Mouse (Mus musculus): Measurements from ENCODE around the gene Egfl7. TPM values are rescaled to one million over a fixed set of nuclear protein-coding genes. Genes with fewer than 3 reads are reported as not detected.
A peak's percentile ranks its signal among the peaks of the same experiment; 100 is the strongest.

The Egfl7 gene
- polyA plus RNA-seq (2016; fragmentation: Nextera tagmentation; extraction: Ambion mirVana): 68.5 and 85.7 TPM in 2 replicates

DNA sequence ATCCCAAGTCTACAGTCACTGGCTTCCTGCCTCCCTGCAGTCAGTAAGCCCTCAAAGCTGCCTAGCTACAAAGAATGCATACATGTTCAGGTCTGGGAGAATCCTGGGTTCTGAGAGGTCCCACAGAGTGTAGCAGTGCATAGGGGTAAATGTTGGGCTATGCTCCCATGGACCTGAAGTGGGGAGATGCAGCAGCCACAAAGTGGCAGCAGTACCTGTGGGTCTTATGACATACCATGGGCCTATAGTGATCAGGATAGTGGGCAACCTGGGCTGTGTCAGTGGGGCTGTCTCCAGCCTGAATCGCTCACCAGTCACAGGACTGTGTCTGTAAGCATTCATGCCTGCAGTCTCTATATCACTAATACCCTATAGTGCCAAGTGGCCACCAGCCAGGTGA lies at the start of gene Egfl7:
TSS of gene Egfl7 (plus strand) at position 301 of the 400 bp plus-strand sequence.
- no peaks in the 10 kb centered on the region for H3K9me3 ChIP-seq (replicated peaks)
- 96% methylated on average over 1 of the region's 1 CpGs for WGBS
- H3K27me3 ChIP-seq (ENCODE audit: low read depth, poor library complexity, severe bottlenecking): no peaks in the 10 kb centered on the region
- peaks cover 28% of the 10 kb centered on the region for H3K4me1 ChIP-seq
- no peak within 1 kb of the TSS for H3K4me3 ChIP-seq
- no peak for DNase-seq (ENCODE audit: low spot score)
- H3K27ac ChIP-seq (replicated peaks): peak within 1 kb of the TSS; percentile 75
- H3K36me3 ChIP-seq: no peaks in the 10 kb centered on the region

DNA sequence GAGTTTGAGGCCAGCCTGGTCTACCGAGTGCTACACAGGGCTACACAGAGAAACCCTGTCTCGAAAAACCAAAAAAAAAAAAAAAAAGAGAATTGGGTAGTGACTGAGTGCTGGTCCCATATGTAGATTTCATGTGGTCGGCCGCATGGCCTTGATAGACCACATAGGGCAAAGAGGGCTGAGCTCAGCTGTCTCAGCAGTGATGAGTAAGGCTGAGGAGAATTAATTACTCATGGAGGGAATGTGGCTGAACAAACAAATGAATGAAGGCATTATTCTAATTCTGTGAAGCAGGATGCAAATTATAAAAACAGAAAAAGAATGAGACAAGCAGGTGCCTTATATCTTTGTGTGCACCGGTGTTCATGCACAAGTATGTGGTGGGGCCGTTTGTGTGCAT lies 48.0 kb upstream of the Egfl7 start:
- 88% methylated on average over 6 of the region's 6 CpGs for WGBS
- H3K27ac ChIP-seq (replicated peaks): no peak overlapping the region
- H3K9me3 ChIP-seq (replicated peaks): no peaks in the 10 kb centered on the region
- H3K36me3 ChIP-seq: no peaks in the 10 kb centered on the region
- no peak overlapping the region for H3K4me3 ChIP-seq
- H3K27me3 ChIP-seq (ENCODE audit: low read depth, poor library complexity, severe bottlenecking): no peaks in the 10 kb centered on the region
- DNase-seq (ENCODE audit: low spot score): no peak
- H3K4me1 ChIP-seq: peaks cover 47% of the 10 kb centered on the region

DNA sequence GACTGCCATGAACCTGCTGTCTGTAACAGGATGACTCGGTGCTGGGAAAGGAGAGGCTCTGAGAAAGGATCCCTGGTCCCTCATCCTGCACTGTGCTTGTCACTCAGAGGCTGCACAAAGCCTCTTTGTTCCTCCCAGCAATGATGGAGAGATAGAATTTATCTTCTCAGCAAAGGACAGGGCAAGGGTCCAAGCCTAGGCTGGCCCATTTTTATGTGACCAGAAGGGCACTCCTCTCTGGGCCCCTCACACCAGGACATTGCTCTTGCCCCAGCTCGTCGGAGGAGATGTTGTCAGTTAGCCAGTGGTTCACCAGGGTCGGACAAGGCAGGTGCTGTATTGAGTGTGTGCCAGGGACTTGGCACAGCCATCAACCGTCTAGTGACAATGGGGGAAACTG lies 46.6 kb upstream of the Egfl7 start:
- no peaks in the 10 kb centered on the region for H3K36me3 ChIP-seq
- H3K4me3 ChIP-seq: no peak overlapping the region
- no peaks in the 10 kb centered on the region for H3K9me3 ChIP-seq (replicated peaks)
- peak overlapping the region; percentile 82 for H3K27ac ChIP-seq (replicated peaks)
- DNase-seq (ENCODE audit: low spot score): no peak
- 58% methylated on average over 5 of the region's 5 CpGs for WGBS
- no peaks in the 10 kb centered on the region for H3K27me3 ChIP-seq (ENCODE audit: low read depth, poor library complexity, severe bottlenecking)
- peaks cover 52% of the 10 kb centered on the region for H3K4me1 ChIP-seq

DNA sequence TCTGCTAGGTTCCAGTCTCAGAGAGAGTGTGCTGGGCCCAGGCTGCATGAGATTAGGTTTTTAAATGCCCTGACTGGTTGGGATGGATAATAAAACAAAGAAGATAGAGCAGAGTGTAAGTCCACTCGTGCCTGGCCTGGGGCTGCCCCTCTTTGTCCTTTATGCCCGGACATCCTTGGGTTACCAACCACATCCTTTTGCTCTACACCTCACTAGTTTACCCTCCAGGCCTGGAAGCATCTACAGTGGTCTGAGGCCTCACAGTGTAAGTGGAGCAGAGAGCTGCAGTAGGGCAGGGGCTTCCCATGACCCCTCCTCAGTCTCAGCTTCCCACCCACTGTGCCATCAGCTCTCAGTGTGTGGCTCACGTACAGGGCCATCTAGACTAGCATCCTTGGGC lies 45.7 kb upstream of the Egfl7 start:
- H3K27me3 ChIP-seq (ENCODE audit: low read depth, poor library complexity, severe bottlenecking): no peaks in the 10 kb centered on the region
- no peaks in the 10 kb centered on the region for H3K9me3 ChIP-seq (replicated peaks)
- H3K4me1 ChIP-seq: peaks cover 60% of the 10 kb centered on the region
- no peak for DNase-seq (ENCODE audit: low spot score)
- H3K4me3 ChIP-seq: no peak overlapping the region
- 72% methylated on average over 3 of the region's 3 CpGs for WGBS
- peak overlapping the region; percentile 82 for H3K27ac ChIP-seq (replicated peaks)
- H3K36me3 ChIP-seq: no peaks in the 10 kb centered on the region

DNA sequence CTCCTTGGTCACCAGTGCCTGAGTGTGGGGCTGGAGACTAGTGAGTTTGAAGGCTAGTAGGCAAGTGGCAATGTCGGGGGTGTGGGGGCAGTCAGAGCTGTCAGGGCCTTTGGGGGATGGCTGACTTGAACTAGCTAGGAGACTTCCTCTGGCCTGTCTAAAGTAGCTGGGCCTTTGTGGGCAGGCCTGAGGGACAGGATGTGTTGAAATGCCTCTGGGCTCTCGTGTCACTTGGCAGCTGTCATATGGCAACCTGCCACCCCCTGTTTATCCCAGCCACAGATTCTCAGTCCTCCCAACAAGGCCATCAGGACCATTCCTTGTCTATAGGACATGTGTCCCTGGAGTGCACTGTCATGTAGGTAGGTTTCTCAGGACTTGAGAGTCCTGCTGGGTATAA lies 45.2 kb upstream of the Egfl7 start:
- H3K9me3 ChIP-seq (replicated peaks): no peaks in the 10 kb centered on the region
- peak overlapping the region; percentile 82 for H3K27ac ChIP-seq (replicated peaks)
- no peak for DNase-seq (ENCODE audit: low spot score)
- no peaks in the 10 kb centered on the region; the same call in 1 of the 2 replicates for H3K27me3 ChIP-seq (ENCODE audit: low read depth, poor library complexity, severe bottlenecking)
- peaks cover 65% of the 10 kb centered on the region for H3K4me1 ChIP-seq
- 83% methylated on average over 2 of the region's 2 CpGs for WGBS
- no peak overlapping the region for H3K4me3 ChIP-seq
- no peaks in the 10 kb centered on the region for H3K36me3 ChIP-seq

DNA sequence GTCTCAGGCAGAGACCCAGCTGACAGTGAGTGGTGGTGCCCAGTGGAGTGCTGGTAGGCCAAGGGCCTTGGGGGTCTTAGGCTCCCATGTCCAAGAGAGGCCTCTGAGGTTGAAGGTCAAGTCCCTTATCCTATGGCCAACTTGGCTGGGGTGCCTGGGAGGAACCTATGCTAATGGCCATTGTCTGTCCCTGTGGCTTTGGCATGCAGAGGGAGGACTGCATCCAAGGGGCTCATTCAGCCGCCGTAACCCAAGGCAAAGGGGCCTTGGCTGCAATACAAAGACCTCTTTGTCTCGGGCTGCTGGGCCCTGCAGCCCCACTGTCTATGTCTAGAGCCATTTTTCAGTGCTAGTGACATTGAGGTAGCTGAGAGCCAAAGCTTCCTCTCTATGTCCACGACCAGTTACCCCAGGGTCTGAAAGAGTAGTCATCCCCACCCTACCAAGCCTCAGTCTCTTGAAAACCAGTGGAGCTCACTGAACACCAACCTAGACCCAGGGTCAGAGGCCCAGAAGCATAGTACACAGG lies 44.2 kb upstream of the Egfl7 start:
- H3K27me3 ChIP-seq (ENCODE audit: low read depth, poor library complexity, severe bottlenecking): no peaks in the 10 kb centered on the region; the same call in 1 of the 2 replicates
- H3K9me3 ChIP-seq (replicated peaks): no peaks in the 10 kb centered on the region
- peaks cover 71% of the 10 kb centered on the region for H3K4me1 ChIP-seq
- H3K27ac ChIP-seq (replicated peaks): peak overlapping the region; percentile 82
- WGBS: 32% methylated on average over 4 of the region's 4 CpGs
- no peaks in the 10 kb centered on the region for H3K36me3 ChIP-seq
- H3K4me3 ChIP-seq: peak overlapping the region; percentile 16
- peak; percentile 68 for DNase-seq (ENCODE audit: low spot score)

DNA sequence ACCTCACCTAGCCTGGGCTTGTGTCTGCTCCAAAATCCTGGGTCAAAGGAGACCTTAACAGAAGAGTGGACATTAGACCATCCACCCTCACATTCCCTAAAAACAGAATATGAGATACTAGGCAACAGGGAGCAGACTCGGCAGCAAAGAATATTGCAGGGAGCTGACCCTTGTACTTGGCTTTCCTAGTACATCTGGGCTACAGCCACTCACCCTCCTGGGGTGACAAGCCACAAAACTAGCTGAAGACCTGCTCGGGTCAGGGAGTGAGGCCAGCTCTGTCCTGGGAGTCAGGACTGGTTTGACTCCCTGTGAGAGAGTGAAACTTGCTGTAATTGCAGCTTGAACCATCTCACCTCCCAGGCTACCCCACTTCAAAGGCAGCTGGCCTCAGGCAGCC lies 40.3 kb upstream of the Egfl7 start:
- H3K36me3 ChIP-seq: no peaks in the 10 kb centered on the region
- H3K27me3 ChIP-seq (ENCODE audit: low read depth, poor library complexity, severe bottlenecking): no peaks in the 10 kb centered on the region; the same call in 1 of the 2 replicates
- H3K9me3 ChIP-seq (replicated peaks): no peaks in the 10 kb centered on the region
- H3K4me1 ChIP-seq: peaks cover 71% of the 10 kb centered on the region
- peak overlapping the region; percentile 6; the same call in 1 of the 2 replicates for H3K27ac ChIP-seq (replicated peaks)
- 71% methylated on average over 2 of the region's 2 CpGs for WGBS
- H3K4me3 ChIP-seq: no peak overlapping the region
- no peak for DNase-seq (ENCODE audit: low spot score)

DNA sequence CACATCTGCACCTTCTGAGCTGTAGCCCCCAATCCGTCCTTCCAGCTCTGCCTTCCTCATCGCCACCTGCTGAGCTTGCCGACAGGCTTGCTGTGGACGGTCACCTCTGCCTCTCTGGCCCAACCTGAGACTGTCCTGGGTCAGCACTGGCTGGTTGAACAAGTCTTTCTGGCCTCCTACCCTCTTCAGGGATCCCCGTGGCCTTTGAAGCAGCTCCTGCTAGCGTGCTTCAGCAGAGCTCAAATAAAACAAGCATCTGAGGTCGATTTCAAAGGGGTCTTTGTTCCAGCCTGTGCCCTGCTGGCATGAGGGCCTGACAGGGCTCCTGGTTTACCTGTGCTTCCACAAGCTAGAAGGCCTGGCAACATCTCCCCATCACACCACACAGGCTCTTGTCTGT lies 39.1 kb upstream of the Egfl7 start:
- H3K27ac ChIP-seq (replicated peaks): peak overlapping the region; percentile 74
- DNase-seq (ENCODE audit: low spot score): no peak
- 27% methylated on average over 7 of the region's 7 CpGs for WGBS
- peaks cover 59% of the 10 kb centered on the region for H3K4me1 ChIP-seq
- no peaks in the 10 kb centered on the region for H3K9me3 ChIP-seq (replicated peaks)
- no peaks in the 10 kb centered on the region; the same call in 1 of the 2 replicates for H3K27me3 ChIP-seq (ENCODE audit: low read depth, poor library complexity, severe bottlenecking)
- no peaks in the 10 kb centered on the region for H3K36me3 ChIP-seq
- H3K4me3 ChIP-seq: no peak overlapping the region

DNA sequence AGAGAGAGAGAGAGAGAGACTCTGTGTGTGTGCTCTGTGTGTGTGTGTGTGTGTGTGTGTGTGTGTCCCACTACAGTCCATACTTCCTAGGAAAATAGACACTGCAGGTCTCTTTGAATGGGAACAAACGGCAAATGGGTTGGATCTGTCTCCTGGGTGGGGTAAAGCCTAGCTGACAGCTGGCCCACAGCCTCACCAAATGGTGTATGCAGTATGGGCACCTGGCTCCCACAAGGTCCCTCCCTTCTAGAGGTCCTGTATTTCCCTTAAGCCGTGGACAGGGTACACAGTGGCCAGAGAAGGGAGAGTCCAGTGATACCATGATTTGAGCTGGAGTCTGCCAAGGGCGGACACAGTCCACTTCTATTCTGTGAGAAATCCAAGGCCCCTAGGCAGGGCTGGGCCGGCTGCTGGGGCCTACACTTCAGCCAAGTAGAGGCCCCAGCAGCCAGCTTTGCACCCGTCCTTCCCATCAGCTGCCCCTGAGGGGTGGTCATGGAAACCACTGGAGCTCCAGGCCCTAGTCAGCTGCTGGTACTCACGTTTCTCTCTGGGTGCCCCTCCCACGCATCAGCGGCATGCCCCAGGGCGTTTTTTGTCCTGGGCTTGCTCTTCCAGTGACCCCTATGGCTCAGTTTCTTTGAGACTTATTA lies 38.4 kb upstream of the Egfl7 start:
- peak overlapping the region; percentile 77 for H3K27ac ChIP-seq (replicated peaks)
- peaks cover 56% of the 10 kb centered on the region for H3K4me1 ChIP-seq

DNA sequence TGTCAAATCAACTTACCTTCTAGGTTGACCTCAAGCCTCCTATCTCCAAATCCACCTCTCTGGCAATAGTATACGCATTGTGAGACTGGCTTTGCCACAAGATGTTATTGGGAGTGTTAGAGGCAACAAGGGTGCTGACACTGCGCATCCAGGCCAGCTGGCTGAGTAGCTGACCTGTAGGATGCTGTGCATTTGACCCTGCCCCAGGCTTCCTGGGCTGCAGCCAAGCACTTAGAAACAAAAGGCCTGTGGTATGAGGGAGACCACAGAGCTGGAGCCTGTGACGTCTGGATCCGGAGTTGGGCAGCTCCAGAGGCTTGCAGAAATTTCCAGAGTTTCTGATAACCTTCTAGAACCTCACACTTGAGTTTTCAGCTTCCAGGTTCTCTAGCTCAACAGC lies 36.7 kb upstream of the Egfl7 start:
- no peak for DNase-seq (ENCODE audit: low spot score)
- no peak overlapping the region for H3K27ac ChIP-seq (replicated peaks)
- peaks cover 60% of the 10 kb centered on the region for H3K4me1 ChIP-seq
- no peaks in the 10 kb centered on the region for H3K36me3 ChIP-seq
- no peaks in the 10 kb centered on the region for H3K9me3 ChIP-seq (replicated peaks)
- whole genome bisulfite sequencing: 86% methylated on average over 4 of the region's 4 CpGs
- H3K4me3 ChIP-seq: no peak overlapping the region
- H3K27me3 ChIP-seq (ENCODE audit: low read depth, poor library complexity, severe bottlenecking): no peaks in the 10 kb centered on the region; the same call in 1 of the 2 replicates

More for the DNA sequence above, 38.4 kb upstream of the Egfl7 start:
- no peak for DNase-seq (ENCODE audit: low spot score)
- no peaks in the 10 kb centered on the region; the same call in 1 of the 2 replicates for H3K27me3 ChIP-seq (ENCODE audit: low read depth, poor library complexity, severe bottlenecking)
- H3K4me3 ChIP-seq: no peak overlapping the region
- no peaks in the 10 kb centered on the region for H3K9me3 ChIP-seq (replicated peaks)
- H3K36me3 ChIP-seq: no peaks in the 10 kb centered on the region
- WGBS: 41% methylated on average over 9 of the region's 9 CpGs

DNA sequence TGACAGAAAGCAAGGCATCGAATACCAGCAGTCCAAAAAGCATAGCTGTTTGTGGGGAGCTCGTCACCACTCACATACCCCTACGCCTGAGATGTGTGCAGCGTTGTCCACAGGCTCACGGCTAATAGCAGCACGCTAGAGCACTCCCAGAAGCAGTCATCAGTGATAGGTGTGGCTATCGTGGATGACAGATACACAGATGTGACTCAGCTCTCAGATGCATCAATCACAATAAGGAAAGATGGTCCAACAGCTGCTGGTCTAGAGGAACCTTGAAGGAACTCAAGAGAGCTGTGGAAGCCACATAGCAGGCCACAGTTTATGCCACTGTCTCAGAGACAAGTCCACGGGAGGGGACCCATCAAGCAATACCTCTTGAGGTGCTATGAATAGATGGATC lies 36.0 kb upstream of the Egfl7 start:
- H3K4me1 ChIP-seq: peaks cover 54% of the 10 kb centered on the region

DNA sequence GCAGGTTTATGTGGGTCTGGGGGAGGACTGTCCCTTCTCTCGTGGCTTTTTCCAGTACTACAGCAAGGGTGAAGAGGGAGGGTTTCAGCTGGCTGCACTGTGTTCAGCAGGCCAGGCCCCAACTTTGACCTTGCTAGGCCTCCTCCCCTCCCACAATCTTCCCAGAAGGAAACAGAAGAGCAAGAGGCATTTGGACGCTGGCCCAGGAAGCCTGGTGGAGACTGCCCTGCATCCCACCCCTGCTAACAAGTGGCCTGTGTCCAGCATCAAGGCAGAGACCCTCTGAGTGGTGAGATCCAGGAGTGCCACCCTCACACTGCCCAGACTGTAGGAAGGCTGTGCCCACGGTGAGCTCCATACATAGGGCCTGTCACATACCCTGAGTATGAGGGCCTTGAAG lies 35.5 kb upstream of the Egfl7 start:
- no peaks in the 10 kb centered on the region for H3K36me3 ChIP-seq
- no peaks in the 10 kb centered on the region for H3K9me3 ChIP-seq (replicated peaks)
- no peak for DNase-seq (ENCODE audit: low spot score)
- H3K27ac ChIP-seq (replicated peaks): peak overlapping the region; percentile 33
- no peak overlapping the region for H3K4me3 ChIP-seq
- H3K27me3 ChIP-seq (ENCODE audit: low read depth, poor library complexity, severe bottlenecking): no peaks in the 10 kb centered on the region; the same call in 1 of the 2 replicates
- H3K4me1 ChIP-seq: peaks cover 50% of the 10 kb centered on the region
- 70% methylated on average over 3 of the region's 3 CpGs for WGBS

More for the DNA sequence above, 36.0 kb upstream of the Egfl7 start:
- no peaks in the 10 kb centered on the region for H3K36me3 ChIP-seq
- 95% methylated on average over 8 of the region's 8 CpGs for WGBS
- no peak for DNase-seq (ENCODE audit: low spot score)
- H3K27ac ChIP-seq (replicated peaks): no peak overlapping the region
- no peaks in the 10 kb centered on the region; the same call in 1 of the 2 replicates for H3K27me3 ChIP-seq (ENCODE audit: low read depth, poor library complexity, severe bottlenecking)
- H3K9me3 ChIP-seq (replicated peaks): no peaks in the 10 kb centered on the region
- H3K4me3 ChIP-seq: no peak overlapping the region

DNA sequence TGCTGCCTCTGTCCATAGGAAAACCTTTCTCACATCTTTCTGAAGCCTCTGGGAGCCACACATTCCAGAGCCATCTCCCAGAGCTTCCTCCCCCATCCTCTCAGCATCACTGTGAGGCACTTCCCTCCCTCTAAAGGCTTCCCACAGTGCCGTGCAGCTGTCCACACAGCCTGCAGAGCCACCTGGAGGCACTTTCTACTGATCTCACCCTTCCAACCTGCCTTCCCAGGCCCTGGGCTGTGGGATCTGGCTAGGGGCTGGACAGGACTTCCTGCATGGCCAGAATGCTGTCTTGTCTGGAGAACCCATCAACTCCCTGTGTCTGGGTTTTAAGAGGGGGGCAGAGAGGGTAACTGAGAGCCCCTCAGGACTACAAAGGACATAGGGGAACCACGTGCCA lies 32.3 kb upstream of the Egfl7 start:
- Histone ChIP-seq H3K9me3 (replicated peaks) (no peaks in the 10 kb centered on the region), H3K4me1 (peaks cover 28% of the 10 kb centered on the region), H3K36me3 (no peaks in the 10 kb centered on the region), H3K27ac (replicated peaks) (peak overlapping the region; percentile 75), H3K27me3 (ENCODE audit: low read depth, poor library complexity, severe bottlenecking) (no peaks in the 10 kb centered on the region; the same call in 1 of the 2 replicates), H3K4me3 (no peak overlapping the region)
- WGBS: 22% methylated on average over 2 of the region's 2 CpGs
- no peak for DNase-seq (ENCODE audit: low spot score)

Data from midbrain, embryonic 10.5 days (tissue).